Comparison of ENCODE assay signal across 8 mouse cellular contexts in the genomic region with DNA sequence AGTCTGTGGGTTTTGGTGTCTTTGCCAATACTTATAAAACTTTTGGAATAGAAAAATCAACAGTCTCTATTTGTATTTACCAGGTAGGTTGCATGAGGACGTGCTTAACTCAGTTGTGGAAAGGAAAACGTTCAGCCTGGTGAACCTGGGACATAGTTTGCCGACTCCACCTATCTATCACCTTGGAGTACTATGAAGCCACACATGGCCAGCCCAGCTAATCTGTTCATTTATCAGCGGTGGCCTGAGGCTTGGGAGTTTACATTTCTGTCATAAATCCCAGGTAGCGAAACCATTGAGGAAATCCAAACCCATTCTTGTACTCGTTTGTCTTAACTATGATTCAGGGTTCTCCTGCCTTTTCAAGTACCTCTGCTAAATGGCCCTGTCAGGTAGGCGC. TPM values are rescaled to one million over a fixed set of nuclear protein-coding genes. Genes with fewer than 3 reads are reported as not detected.
DNase-seq lines count a peak whose midpoint lies in the region; ATAC-seq and TF ChIP-seq lines count a peak whose summit lies in the region.

A gene (plus strand): TSS at position 318 of the 400 bp plus-strand sequence.

- no peaks in the 10 kb centered on the region for H3K9me3 ChIP-seq in intestine, embryonic 16.5 days (ENCODE audit: control insufficient read depth, low read length)

- 71% methylated on average over 7 of the region's 7 CpGs for WGBS in bone marrow, adult 2 months
- 49% methylated on average over 7 of the region's 7 CpGs for WGBS in intestine, embryonic 16.5 days

- H3K9ac ChIP-seq in intestine, embryonic 16.5 days (ENCODE audit: low read depth, low read length) = peak within 1 kb of the TSS; percentile 92

- H3K27ac ChIP-seq in bone marrow, adult 2 months (ENCODE audit: control insufficient read depth, insufficient read depth, low read depth, low read length, poor library complexity) = peak within 1 kb of the TSS; percentile 92
- H3K27ac ChIP-seq in intestine, embryonic 16.5 days (ENCODE audit: low read length) = peak within 1 kb of the TSS; percentile 89

- no peak for TF ChIP-seq POLR2A in bone marrow, adult 2 months (IDR thresholded peaks at IDR 0.05; ENCODE audit: borderline replicate concordance, control insufficient read depth, low read depth, low read length)

- DNase-seq in layer of hippocampus, adult 8-10 months (ENCODE audit: low spot score in 2 of 2) = no peak
- DNase-seq in layer of hippocampus, adult 9-10 months (ENCODE audit: low spot score) = no peak
- DNase-seq in gastrocnemius, postnatal 36 days = no peak
- no peak for DNase-seq in adipocyte (ENCODE audit: low spot score)
- DNase-seq in urinary bladder, postnatal 36 days (ENCODE audit: low spot score in 2 of 2) = no peak

- no peak for TF ChIP-seq CTCF in bone marrow, adult 2 months (IDR thresholded peaks at IDR 0.05; ENCODE audit: control insufficient read depth, insufficient read depth, low read length)

- no peaks in the 10 kb centered on the region for H3K27me3 ChIP-seq in intestine, embryonic 16.5 days (replicated peaks; ENCODE audit: control insufficient read depth, insufficient read depth, low read length)

- peaks cover 2% of the 10 kb centered on the region; the same call in 1 of the 2 replicates for H3K4me1 ChIP-seq in bone marrow, adult 2 months (ENCODE audit: control insufficient read depth, insufficient read depth, low read length)
- H3K4me1 ChIP-seq in intestine, embryonic 16.5 days (ENCODE audit: control insufficient read depth, insufficient read depth, low read length) = peaks cover 13% of the 10 kb centered on the region

- intact Hi-C loops in gastrocnemius, postnatal 36 days (cut with DNase I) = no loop called here

- H3K36me3 ChIP-seq in intestine, embryonic 16.5 days (ENCODE audit: control insufficient read depth, insufficient read depth, low read length) = no peaks in the 10 kb centered on the region

- ATAC-seq in intestine, embryonic 16.5 days = peak; percentile 66
- ATAC-seq in megakaryocyte-erythroid progenitor cell, adult 5-6 weeks (replicated peaks; ENCODE audit: low FRiP score, low TSS enrichment, poor library complexity, severe bottlenecking) = no peak

- peak within 1 kb of the TSS; percentile 79 for H3K4me3 ChIP-seq in bone marrow, adult 2 months (replicated peaks; ENCODE audit: control insufficient read depth, low read depth, low read length)
- peak within 1 kb of the TSS; percentile 74 for H3K4me3 ChIP-seq in intestine, embryonic 16.5 days (ENCODE audit: low read length)

- peak within 1 kb of the TSS; percentile 95 for H3K4me2 ChIP-seq in intestine, embryonic 16.5 days (ENCODE audit: low read depth, low read length)

RNA-seq across cellular contexts. Expression of the gene that starts here (rescaled TPM):
- 10 to 100 TPM; 22.2 to 23.9 (median 22.6) TPM for total RNA-seq in layer of hippocampus, adult 8-10 months (2022)
- polyA plus RNA-seq in bone marrow, adult 2 months (2011; ENCODE audit: insufficient read depth, insufficient read length, low replicate concordance, missing spikeins) = 9.1 and 13.2 TPM in 2 replicates
- total RNA-seq in gastrocnemius, postnatal 36 days (2021) = 10 to 100 TPM; 47.5 to 55.1 TPM
- polyA plus RNA-seq in intestine, embryonic 16.5 days (2015; fragmentation: Nextera tagmentation; extraction: Ambion mirVana) = 81.6 and 99.0 TPM in 2 replicates
- 28.8 and 37.7 TPM in 2 replicates for total RNA-seq in megakaryocyte-erythroid progenitor cell, adult 5-6 weeks (2014; fragmentation: Nextera tagmentation)
- 23.2 and 26.1 TPM in 2 replicates for total RNA-seq in megakaryocyte-erythroid progenitor cell, adult 5-6 weeks (2017)
